ENCODE assay signal across 8 mouse cellular contexts in the genomic region with DNA sequence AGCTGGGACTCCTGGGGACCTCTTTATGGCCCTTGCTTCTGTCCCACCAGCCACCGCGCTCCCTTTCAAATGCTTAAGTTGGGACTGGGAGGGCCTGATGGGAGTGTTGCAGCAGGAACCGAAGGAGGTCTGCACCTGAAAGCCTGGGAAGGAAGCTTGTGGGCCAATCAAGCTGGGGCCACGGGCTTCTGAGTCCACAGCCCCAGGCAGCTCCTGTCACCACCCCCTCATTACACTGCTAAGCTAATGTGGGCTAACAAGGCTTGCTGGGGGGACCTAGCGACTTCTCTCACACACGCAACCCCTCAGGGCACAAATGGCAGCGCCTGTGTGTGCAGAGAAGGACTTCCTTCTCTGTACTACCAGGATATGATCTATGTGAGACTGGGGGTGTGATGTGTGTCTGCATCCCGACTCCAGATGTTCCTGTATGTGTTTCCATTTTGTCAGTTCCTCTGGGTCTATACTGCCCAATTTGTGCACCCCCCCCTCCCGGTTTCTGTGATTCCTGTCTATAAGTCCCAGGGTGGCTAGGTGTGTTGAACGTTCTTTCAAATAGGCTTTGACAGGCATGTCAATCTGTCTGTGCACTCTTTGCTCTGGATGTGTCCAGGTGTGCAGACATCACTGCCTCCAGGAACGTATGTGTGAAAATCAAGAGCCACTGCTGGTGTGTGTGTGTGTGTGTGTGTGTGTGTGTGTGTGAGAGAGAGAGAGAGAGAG. TPM values are rescaled to one million over a fixed set of nuclear protein-coding genes. Genes with fewer than 3 reads are reported as not detected.
DNase-seq lines count a peak whose midpoint lies in the region; ATAC-seq and TF ChIP-seq lines count a peak whose summit lies in the region.

No protein-coding gene starts in this region.

- peak overlapping the region; percentile 88 for H3K27ac ChIP-seq in CH12.LX (ENCODE audit: insufficient read depth, low read depth)
- peak overlapping the region; percentile 94 for H3K27ac ChIP-seq in forebrain, embryonic 12.5 days
- no peak overlapping the region for H3K27ac ChIP-seq in liver, postnatal 0 days (ENCODE audit: low read depth)

- DNase-seq in cerebellum, postnatal 25 days = peak; percentile 46 to 55
- DNase-seq in cerebellum, adult 8-10 months = no peak
- DNase-seq in CH12.LX (ENCODE audit: extremely low read depth) = peak; percentile 18
- no peak for DNase-seq in liver, postnatal 0 days
- DNase-seq in c-Kit-positive CD71-positive TER-119-positive erythroid progenitor cells, embryonic 14.5 days (ENCODE audit: low spot score) = no peak
- no peak for DNase-seq in thymus, postnatal 14 days
- no peak for DNase-seq in right cerebral cortex, postnatal 25 days

- H3K27me3 ChIP-seq in CH12.LX (replicated peaks) = peaks cover 17% of the 10 kb centered on the region
- peaks cover 95% of the 10 kb centered on the region for H3K27me3 ChIP-seq in forebrain, embryonic 12.5 days
- H3K27me3 ChIP-seq in liver, postnatal 0 days (ENCODE audit: insufficient read depth, low read length) = peaks cover 73% of the 10 kb centered on the region

- no peak for TF ChIP-seq POLR2A in CH12.LX (IDR thresholded peaks at IDR 0.05; ENCODE audit: low read depth, low read length)

- H3K9ac ChIP-seq in CH12.LX (ENCODE audit: insufficient read depth, low read depth) = peak overlapping the region; percentile 86; the same call in 1 of the 2 replicates
- H3K9ac ChIP-seq in forebrain, embryonic 12.5 days = peak overlapping the region; percentile 68
- H3K9ac ChIP-seq in liver, postnatal 0 days (replicated peaks) = no peak overlapping the region

- TF ChIP-seq RAD21 in CH12.LX (IDR thresholded peaks at IDR 0.05; ENCODE audit: low read depth, low read length) = no peak

- H3K9me3 ChIP-seq in CH12.LX (replicated peaks; ENCODE audit: low read length) = no peaks in the 10 kb centered on the region
- no peaks in the 10 kb centered on the region for H3K9me3 ChIP-seq in forebrain, embryonic 12.5 days
- no peaks in the 10 kb centered on the region for H3K9me3 ChIP-seq in liver, postnatal 0 days (ENCODE audit: low read length)

- peaks cover 0 to 10% of the 10 kb centered on the region in 2 experiments for H3K36me3 ChIP-seq in CH12.LX (replicated peaks in 1 of 2; ENCODE audit: control insufficient read depth in 1 of 2, insufficient read depth in 1 of 2, low read length in 1 of 2)
- H3K36me3 ChIP-seq in forebrain, embryonic 12.5 days (replicated peaks) = no peaks in the 10 kb centered on the region
- no peaks in the 10 kb centered on the region for H3K36me3 ChIP-seq in liver, postnatal 0 days (replicated peaks; ENCODE audit: insufficient read depth, low read length)

- 3% methylated on average over 11 of the region's 11 CpGs for WGBS in forebrain, embryonic 12.5 days
- WGBS in liver, postnatal 0 days (ENCODE audit: insufficient replicate concordance) = 15% methylated on average over 11 of the region's 11 CpGs

- H3K4me1 ChIP-seq in CH12.LX (ENCODE audit: control insufficient read depth in 1 of 2, insufficient read depth in 2 of 2) = peaks cover 26 to 56% of the 10 kb centered on the region in 2 experiments
- peaks cover 78% of the 10 kb centered on the region for H3K4me1 ChIP-seq in forebrain, embryonic 12.5 days
- peaks cover 44% of the 10 kb centered on the region for H3K4me1 ChIP-seq in liver, postnatal 0 days (ENCODE audit: insufficient read depth)

- no peaks in the 10 kb centered on the region for H3K79me2 ChIP-seq in CH12.LX (replicated peaks; ENCODE audit: control insufficient read depth, extremely low read depth, insufficient read depth, poor library complexity, severe bottlenecking)

- ATAC-seq in forebrain, embryonic 12.5 days (ENCODE audit: low FRiP score) = no peak
- ATAC-seq in liver, postnatal 0 days = no peak

- in situ Hi-C loops in CH12.LX (cut with MboI; ENCODE audit: low pct_ligation_motif_present, low pct_unique_long_range_greater_than_20kb, low sequenced_read_pairs) = no loop called here

- H3K4me3 ChIP-seq in CH12.LX (replicated peaks in 1 of 3; ENCODE audit: low read depth in 2 of 3, low read length in 2 of 3, poor library complexity in 1 of 3) = peak overlapping the region in 2 of 3 experiments; percentile 59 to 67
- peak overlapping the region; percentile 41 for H3K4me3 ChIP-seq in forebrain, embryonic 12.5 days (replicated peaks)
- H3K4me3 ChIP-seq in liver, postnatal 0 days (ENCODE audit: low read depth, low read length) = peak overlapping the region; percentile 47

- dilution Hi-C loops in CH12.LX (cut with MboI; ENCODE audit: extremely low pct_ligation_motif_present, extremely low pct_unique_long_range_greater_than_20kb, low sequenced_read_pairs) = no loop called here

- peak overlapping the region; percentile 86 for H3K4me2 ChIP-seq in CH12.LX (ENCODE audit: insufficient read depth, low read depth, poor library complexity, severe bottlenecking)
- H3K4me2 ChIP-seq in forebrain, embryonic 12.5 days = peak overlapping the region; percentile 76
- peak overlapping the region; percentile 71 for H3K4me2 ChIP-seq in liver, postnatal 0 days (ENCODE audit: low read depth, low read length)

- TF ChIP-seq CTCF in CH12.LX (conservative IDR thresholded peaks at IDR 0.05 in 1 of 2, IDR thresholded peaks at IDR 0.05 in 1 of 2; ENCODE audit: low read depth in 2 of 2, low read length in 2 of 2) = no peak
- no peak for TF ChIP-seq CTCF in liver, postnatal 0 days (IDR thresholded peaks at IDR 0.05; ENCODE audit: low read depth)

- no peak for TF ChIP-seq EP300 in CH12.LX (IDR thresholded peaks at IDR 0.05; ENCODE audit: low read length)
- TF ChIP-seq EP300 in liver, postnatal 0 days (IDR thresholded peaks at IDR 0.05; ENCODE audit: low read depth) = no peak

TF ChIP-seq in CH12.LX, 34 proteins besides CTCF, POLR2A, EP300 and RAD21:
- no peak for TF ChIP-seq SIN3A (IDR thresholded peaks at IDR 0.05; ENCODE audit: low read length)
- TF ChIP-seq ZMIZ1 (IDR thresholded peaks at IDR 0.05; ENCODE audit: low read depth, low read length) = no peak
- no peak for TF ChIP-seq RCOR1 (conservative IDR thresholded peaks at IDR 0.05; ENCODE audit: low read depth, low read length)
- no peak for TF ChIP-seq CHD1 (IDR thresholded peaks at IDR 0.05; ENCODE audit: low read depth, low read length)
- TF ChIP-seq USF1 (IDR thresholded peaks at IDR 0.05; ENCODE audit: low read depth, low read length) = no peak
- TF ChIP-seq MAFK (IDR thresholded peaks at IDR 0.05; ENCODE audit: insufficient replicate concordance, low read length) = no peak
- no peak for TF ChIP-seq GABPA (IDR thresholded peaks at IDR 0.05; ENCODE audit: insufficient replicate concordance, low read depth, low read length)
- TF ChIP-seq BHLHE40 (IDR thresholded peaks at IDR 0.05; ENCODE audit: low read depth, low read length) = no peak
- TF ChIP-seq USF2 (conservative IDR thresholded peaks at IDR 0.05; ENCODE audit: low read depth, low read length) = no peak
- TF ChIP-seq NRF1 (IDR thresholded peaks at IDR 0.05; ENCODE audit: low read depth, low read length) = no peak
- no peak for TF ChIP-seq MAX (IDR thresholded peaks at IDR 0.05; ENCODE audit: low read length)
TF ChIP-seq in CH12.LX: peak in this region for 0.

RNA-seq across cellular contexts. Expression of a gene that starts 3.7 kb away (rescaled TPM):
- total RNA-seq in CH12.LX (2012; rRNA removed) = 0.47 and 0.80 TPM in 2 replicates
- not detected in 2 replicates for total RNA-seq in CH12.LX (2014; rRNA removed)
- polyA plus RNA-seq in CH12.LX (2012; ENCODE audit: insufficient read length, low read depth) = not detected in 2 replicates
- 5.9 and 9.0 TPM in 2 replicates for polyA plus RNA-seq in forebrain, embryonic 12.5 days (2016; fragmentation: Nextera tagmentation; extraction: Ambion mirVana)
- 13.1 and 23.1 TPM in 2 replicates for polyA plus RNA-seq in liver, postnatal 0 days (2015; fragmentation: Nextera tagmentation; extraction: Ambion mirVana)

RNA-seq across cellular contexts. Expression of a gene that starts 9.6 kb away (rescaled TPM):
- total RNA-seq in CH12.LX (2012; rRNA removed) (0.08 and 0.42 TPM in 2 replicates), CH12.LX (2014; rRNA removed) (0.50 TPM in 1 of 2 replicates, not detected in the other)
- polyA plus RNA-seq in CH12.LX (2012; ENCODE audit: insufficient read length, low read depth) = 0.79 and 0.93 TPM in 2 replicates
- polyA plus RNA-seq in forebrain, embryonic 12.5 days (2016; fragmentation: Nextera tagmentation; extraction: Ambion mirVana) = 1.2 and 1.8 TPM in 2 replicates
- 0.21 and 0.57 TPM in 2 replicates for polyA plus RNA-seq in liver, postnatal 0 days (2015; fragmentation: Nextera tagmentation; extraction: Ambion mirVana)

RNA-seq across cellular contexts. Expression of a gene that starts 11.2 kb away (rescaled TPM):
- 252 and 317 TPM in 2 replicates for total RNA-seq in CH12.LX (2012; rRNA removed)
- total RNA-seq in CH12.LX (2014; rRNA removed) = 267 and 273 TPM in 2 replicates
- 315 and 353 TPM in 2 replicates for polyA plus RNA-seq in CH12.LX (2012; ENCODE audit: insufficient read length, low read depth)
- 103 and 105 TPM in 2 replicates for polyA plus RNA-seq in forebrain, embryonic 12.5 days (2016; fragmentation: Nextera tagmentation; extraction: Ambion mirVana)
- polyA plus RNA-seq in liver, postnatal 0 days (2015; fragmentation: Nextera tagmentation; extraction: Ambion mirVana) = 62.6 and 75.0 TPM in 2 replicates

RNA-seq across cellular contexts. Expression of a gene that starts 23.3 kb away (rescaled TPM):
- 0.13 TPM in 1 of 2 replicates, not detected in the other for total RNA-seq in CH12.LX (2012; rRNA removed)
- total RNA-seq in CH12.LX (2014; rRNA removed) = not detected in 2 replicates
- 0.14 and 0.15 TPM in 2 replicates for polyA plus RNA-seq in CH12.LX (2012; ENCODE audit: insufficient read length, low read depth)
- polyA plus RNA-seq in forebrain, embryonic 12.5 days (2016; fragmentation: Nextera tagmentation; extraction: Ambion mirVana) = 60.0 and 62.4 TPM in 2 replicates
- polyA plus RNA-seq in liver, postnatal 0 days (2015; fragmentation: Nextera tagmentation; extraction: Ambion mirVana) = not detected in 2 replicates

Comparison
In these comparisons a context has a peak if more than half of its experiments do, and no peak if none do; other contexts are left out.
1. DNase-seq: peak in cerebellum, postnatal 25 days (2 of 2) and CH12.LX (single experiment); none in cerebellum, adult 8-10 months (single experiment), liver, postnatal 0 days (single experiment), c-Kit-positive CD71-positive TER-119-positive erythroid progenitor cells, embryonic 14.5 days (single experiment), thymus, postnatal 14 days (single experiment) and right cerebral cortex, postnatal 25 days (single experiment).
2. Peak in every context shown above with its lines, with median percentiles within 50 percentile points of each other: H3K4me2 ChIP-seq and H3K4me3 ChIP-seq.